ENCODE assay signal across 18 mouse cellular contexts in genomic region chr6:84327306-84328029, GRCm38 (mm10).
DNase-seq lines count a peak whose midpoint lies in the region; ATAC-seq and TF ChIP-seq lines count a peak whose summit lies in the region.
"Had no signal": no experiment of that assay in that cellular context is flagged by ENCODE, and none has a peak within 500 bp of the region (broad histone marks: within the 10 kb centered on the region; RNA-seq: fewer than 3 reads in every experiment).

No protein-coding gene starts in this region.

- H3K27me3 ChIP-seq in testis, adult 2 months (ENCODE audit: control insufficient read depth, insufficient read depth, low read length): no peaks in the 10 kb centered on the region
- H3K27me3 ChIP-seq in liver, embryonic 13.5 days: peaks cover 14% of the 10 kb centered on the region
- H3K27me3 ChIP-seq: forebrain, embryonic 15.5 days; intestine, embryonic 15.5 days had no signal

- DNase-seq in testis, postnatal 10 days (ENCODE audit: low spot score): no peak
- DNase-seq in liver, embryonic 13.5 days: peak; percentile 34
- DNase-seq in right cerebral cortex, postnatal 14 days: no peak
- DNase-seq: adrenal gland, adult 8-10 months; cerebellum, postnatal 10 days; heart, postnatal 14 days; kidney, postnatal 4 days; right cerebral cortex, postnatal 25 days; thymus, postnatal 4 days had no signal

- no peaks in the 10 kb centered on the region for H3K36me3 ChIP-seq in testis, adult 2 months (ENCODE audit: control insufficient read depth, insufficient read depth, low read length)
- no peaks in the 10 kb centered on the region for H3K36me3 ChIP-seq in liver, embryonic 13.5 days
- H3K36me3 ChIP-seq: forebrain, embryonic 15.5 days; intestine, embryonic 15.5 days had no signal

- H3K9ac ChIP-seq in liver, embryonic 13.5 days: peak overlapping the region; percentile 39
- H3K9ac ChIP-seq: forebrain, embryonic 15.5 days; hindbrain, embryonic 14.5 days; intestine, embryonic 15.5 days had no signal

- H3K4me3 ChIP-seq in testis, adult 2 months (ENCODE audit: control insufficient read depth, low read depth, low read length): no peak overlapping the region
- H3K4me3 ChIP-seq in liver, embryonic 13.5 days (replicated peaks): no peak overlapping the region
- H3K4me3 ChIP-seq: forebrain, embryonic 15.5 days; intestine, embryonic 15.5 days had no signal

- H3K27ac ChIP-seq in testis, adult 2 months (ENCODE audit: control insufficient read depth, insufficient read depth, low read depth, low read length): peak overlapping the region; percentile 3; the same call in 1 of the 2 replicates
- H3K27ac ChIP-seq in liver, embryonic 13.5 days: peak overlapping the region; percentile 83
- H3K27ac ChIP-seq: forebrain, embryonic 15.5 days; hindbrain, embryonic 14.5 days; intestine, embryonic 15.5 days had no signal

- H3K9me3 ChIP-seq in liver, embryonic 13.5 days (replicated peaks): no peaks in the 10 kb centered on the region
- H3K9me3 ChIP-seq: forebrain, embryonic 15.5 days; intestine, embryonic 15.5 days had no signal

- no peaks in the 10 kb centered on the region for H3K4me1 ChIP-seq in testis, adult 2 months (ENCODE audit: control insufficient read depth, insufficient read depth, low read length)
- H3K4me1 ChIP-seq in liver, embryonic 13.5 days (replicated peaks): peaks cover 34% of the 10 kb centered on the region
- H3K4me1 ChIP-seq: intestine, embryonic 15.5 days had no signal

- WGBS in liver, embryonic 13.5 days (ENCODE audit: insufficient replicate concordance): 46% methylated on average over 5 of the region's 5 CpGs

- TF ChIP-seq CTCF in testis, adult 2 months (IDR thresholded peaks at IDR 0.05; ENCODE audit: control insufficient read depth, insufficient read depth, insufficient replicate concordance, low read depth, low read length): no peak

- peak; percentile 3; the same call in 1 of the 2 replicates for ATAC-seq in common myeloid progenitor, adult 5-6 weeks (replicated peaks; ENCODE audit: low read depth, poor library complexity, severe bottlenecking)
- peak; percentile 80 for ATAC-seq in liver, embryonic 13.5 days (ENCODE audit: low read depth)
- ATAC-seq in megakaryocyte-erythroid progenitor cell, adult 5-6 weeks (replicated peaks; ENCODE audit: low FRiP score, low TSS enrichment, poor library complexity, severe bottlenecking): peak; percentile 41
- no peak for ATAC-seq in granulocyte monocyte progenitor cell, adult 5-6 weeks (replicated peaks; ENCODE audit: poor library complexity, severe bottlenecking)
- no peak for ATAC-seq in monocyte, adult 5-6 weeks (replicated peaks; ENCODE audit: insufficient number of reproducible peaks, low FRiP score, low TSS enrichment, poor library complexity, severe bottlenecking)
- ATAC-seq: forebrain, embryonic 15.5 days; intestine, embryonic 15.5 days had no signal

- TF ChIP-seq POLR2A in testis, adult 2 months (IDR thresholded peaks at IDR 0.05; ENCODE audit: control insufficient read depth, low read depth, low read length): no peak

- H3K4me2 ChIP-seq in liver, embryonic 13.5 days: peak overlapping the region; percentile 47
- H3K4me2 ChIP-seq: forebrain, embryonic 15.5 days; hindbrain, embryonic 14.5 days; intestine, embryonic 15.5 days; midbrain, embryonic 11.5 days had no signal

Comparison
In these comparisons a context has a peak if more than half of its experiments do, and no peak if none do; other contexts are left out.
1. ATAC-seq: peak in common myeloid progenitor, adult 5-6 weeks (single experiment), liver, embryonic 13.5 days (single experiment) and megakaryocyte-erythroid progenitor cell, adult 5-6 weeks (single experiment); none in granulocyte monocyte progenitor cell, adult 5-6 weeks (single experiment) and monocyte, adult 5-6 weeks (single experiment).